Mouse (Mus musculus) spleen, adult 2 months (tissue): ENCODE results near the gene Cpne5. TPM values are rescaled to one million over a fixed set of nuclear protein-coding genes. Genes with fewer than 3 reads are reported as not detected.
"Not testable (repeated sequence)": the region's sequence is repeated elsewhere in the genome, so short reads cannot be mapped to it uniquely, and the experiment has no call there.

ENCODE experiments used
- DNase-seq, 2 experiments: peaks; one replicate each; pipeline versions ENCODE4 v3.0.0 to v3.0.0-alpha.2; 2012 to 2021; ENCODE audit warnings: low spot score in 2 of 2, low read depth in 1 of 2
- H3K27ac ChIP-seq: fragments of 200-500 bp; 2 replicates; pipeline ENCODE4 v1.5.1; 2012; ENCODE audit warnings: low read length, inconsistent platforms; ENCODE audit not compliant: insufficient read depth
- H3K27me3 ChIP-seq: fragments of 200-500 bp; 2 replicates; pipeline ENCODE4 v1.6.1; 2012; ENCODE audit warnings: mild to moderate bottlenecking, moderate library complexity, low read length, inconsistent platforms; ENCODE audit not compliant: control insufficient read depth, insufficient read depth
- H3K36me3 ChIP-seq: fragments of 200-500 bp; 2 replicates; pipeline ENCODE4 v1.6.1; 2012; ENCODE audit warnings: mild to moderate bottlenecking, low read length, inconsistent platforms; ENCODE audit not compliant: control insufficient read depth, insufficient read depth
- H3K4me1 ChIP-seq: fragments of 200-500 bp; 2 replicates; pipeline ENCODE4 v1.6.1; 2011; ENCODE audit warnings: inconsistent platforms; ENCODE audit not compliant: control insufficient read depth, insufficient read depth, insufficient read length
- H3K4me3 ChIP-seq: fragments of 200-500 bp; 2 replicates; pipeline ENCODE4 v1.5.1; 2011; ENCODE audit warnings: mild to moderate bottlenecking, inconsistent platforms; ENCODE audit not compliant: insufficient read depth, insufficient read length; ENCODE audit errors: extremely low read depth
- CTCF ChIP-seq: fragments of 200-500 bp; IDR thresholded peaks from 2 replicates; pipeline ENCODE4 v1.5.1; 2011; ENCODE audit warnings: mild to moderate bottlenecking, inconsistent platforms; ENCODE audit not compliant: insufficient read depth, insufficient read length, insufficient replicate concordance; ENCODE audit errors: extremely low read depth
- POLR2A ChIP-seq: fragments of 200-500 bp; IDR thresholded peaks from 2 replicates; pipeline ENCODE4 v1.6.1; 2011; ENCODE audit warnings: low read depth, low read length, inconsistent platforms
- WGBS: fragments of 180-500 bp; shearing (Covaris S2); methylation state at CpG from one replicate; pipeline ENCODE4 v1.1.7; 2018; 5-methylcytosine and 5-hydroxymethylcytosine counted together
- polyA plus RNA-seq: library from polyadenylated mRNA; depleted of rRNA; stranded (reverse); fragments of >200 nt; gene quantifications from 2 replicates; pipeline ENCODE4 v1.2.3, GENCODE M21; 2012

Gene Cpne5
- polyA plus RNA-seq, 1 experiment: 2.4 TPM

GRCm38 (mm10) chr17:29257001-29257511 lies 19.1 kb upstream of the Cpne5 start:
- DNase-seq: no peak
- Histone ChIP-seq H3K36me3 (peaks cover 20% of the 10 kb centered on the region; the same call in 1 of the 2 replicates), H3K4me1 (peaks cover 7% of the 10 kb centered on the region; the same call in 1 of the 2 replicates), H3K27me3 (no peaks in the 10 kb centered on the region), H3K27ac (no peak overlapping the region), H3K4me3 (no peak overlapping the region)
- no peak for TF ChIP-seq POLR2A
- no peak for TF ChIP-seq CTCF
- 86% methylated on average over 10 of the region's 10 CpGs for WGBS

GRCm38 (mm10) chr17:29256507-29256906 lies 18.5 kb upstream of the Cpne5 start:
- Histone ChIP-seq H3K27me3 (no peaks in the 10 kb centered on the region), H3K4me1 (peaks cover 4% of the 10 kb centered on the region; the same call in 1 of the 2 replicates), H3K27ac (no peak overlapping the region), H3K4me3 (no peak overlapping the region), H3K36me3 (peaks cover 25% of the 10 kb centered on the region)
- WGBS: 92% methylated on average over 6 of the region's 6 CpGs
- DNase-seq: no peak
- TF ChIP-seq POLR2A (no peak), CTCF (no peak)

GRCm38 (mm10) chr17:29254784-29255183 lies 16.8 kb upstream of the Cpne5 start:
- H3K4me3 ChIP-seq, H3K27me3 ChIP-seq, DNase-seq, H3K27ac ChIP-seq, H3K4me1 ChIP-seq: not testable (repeated sequence)
- WGBS: 85% methylated on average over 6 of the region's 6 CpGs
- peaks cover 26% of the 10 kb centered on the region for H3K36me3 ChIP-seq

- 94% methylated on average over 9 of the region's 9 CpGs for WGBS
- Histone ChIP-seq H3K4me1 (no peaks in the 10 kb centered on the region), H3K4me3 (no peak overlapping the region), H3K27me3 (no peaks in the 10 kb centered on the region), H3K27ac (no peak overlapping the region), H3K36me3 (peaks cover 28% of the 10 kb centered on the region)
- DNase-seq: no peak
- TF ChIP-seq POLR2A: no peak
- no peak for TF ChIP-seq CTCF
Observed at GRCm38 (mm10) chr17:29253684-29254083, 15.7 kb upstream of the Cpne5 start.

- H3K27ac ChIP-seq: no peak overlapping the region
- WGBS: 82% methylated on average over 2 of the region's 2 CpGs
- no peak for TF ChIP-seq POLR2A
- TF ChIP-seq CTCF: no peak
Observed at GRCm38 (mm10) chr17:29253236-29253635, 15.3 kb upstream of the Cpne5 start.

GRCm38 (mm10) chr17:29251608-29252390 lies 13.8 kb upstream of the Cpne5 start:
- Histone ChIP-seq H3K36me3 (peaks cover 17% of the 10 kb centered on the region), H3K27ac (no peak overlapping the region), H3K4me1 (no peaks in the 10 kb centered on the region), H3K4me3 (no peak overlapping the region), H3K27me3 (no peaks in the 10 kb centered on the region)
- 75% methylated on average over 15 of the region's 15 CpGs for WGBS
- TF ChIP-seq CTCF (no peak), POLR2A (no peak)
- no peak for DNase-seq

More at GRCm38 (mm10) chr17:29253236-29253635, 15.3 kb upstream of the Cpne5 start:
- no peak overlapping the region for H3K4me3 ChIP-seq
- H3K27me3 ChIP-seq: no peaks in the 10 kb centered on the region
- peaks cover 24% of the 10 kb centered on the region for H3K36me3 ChIP-seq
- DNase-seq: no peak
- H3K4me1 ChIP-seq: no peaks in the 10 kb centered on the region

- 85% methylated on average over 14 of the region's 14 CpGs for WGBS
- not testable (repeated sequence) for H3K27me3 ChIP-seq, H3K4me1 ChIP-seq, H3K27ac ChIP-seq, H3K4me3 ChIP-seq, DNase-seq
- H3K36me3 ChIP-seq: peaks cover 15% of the 10 kb centered on the region
Observed at GRCm38 (mm10) chr17:29251006-29251405, 13.0 kb upstream of the Cpne5 start.
